Mouse (Mus musculus) left cerebral cortex, postnatal 36 days (tissue): ENCODE data around the gene Ehhadh. TPM values are rescaled to one million over a fixed set of nuclear protein-coding genes. Genes with fewer than 3 reads are reported as not detected.
"Not testable (repeated sequence)": the region's sequence is repeated elsewhere in the genome, so short reads cannot be mapped to it uniquely, and the experiment has no call there.

Experiments
- DNase-seq, 2 experiments: peaks; one replicate each; pipeline ENCODE4 v3.0.0; 2021 to 2022; ENCODE audit warnings: low spot score in 2 of 2, mixed read lengths in 1 of 2
- intact Hi-C: fragments of 180-260 bp; cut with DNase I; formaldehyde crosslinking; loops from one replicate; pipeline ENCODE4 v1.15.1; 2025
- total RNA-seq, 2 experiments: library from RNA; stranded (reverse); gene quantifications; 2 replicates each; pipeline ENCODE4 v1.2.3; 2021

Gene Ehhadh
- total RNA-seq, result 1 to 10 TPM; 1.9 to 2.0 TPM

DNA sequence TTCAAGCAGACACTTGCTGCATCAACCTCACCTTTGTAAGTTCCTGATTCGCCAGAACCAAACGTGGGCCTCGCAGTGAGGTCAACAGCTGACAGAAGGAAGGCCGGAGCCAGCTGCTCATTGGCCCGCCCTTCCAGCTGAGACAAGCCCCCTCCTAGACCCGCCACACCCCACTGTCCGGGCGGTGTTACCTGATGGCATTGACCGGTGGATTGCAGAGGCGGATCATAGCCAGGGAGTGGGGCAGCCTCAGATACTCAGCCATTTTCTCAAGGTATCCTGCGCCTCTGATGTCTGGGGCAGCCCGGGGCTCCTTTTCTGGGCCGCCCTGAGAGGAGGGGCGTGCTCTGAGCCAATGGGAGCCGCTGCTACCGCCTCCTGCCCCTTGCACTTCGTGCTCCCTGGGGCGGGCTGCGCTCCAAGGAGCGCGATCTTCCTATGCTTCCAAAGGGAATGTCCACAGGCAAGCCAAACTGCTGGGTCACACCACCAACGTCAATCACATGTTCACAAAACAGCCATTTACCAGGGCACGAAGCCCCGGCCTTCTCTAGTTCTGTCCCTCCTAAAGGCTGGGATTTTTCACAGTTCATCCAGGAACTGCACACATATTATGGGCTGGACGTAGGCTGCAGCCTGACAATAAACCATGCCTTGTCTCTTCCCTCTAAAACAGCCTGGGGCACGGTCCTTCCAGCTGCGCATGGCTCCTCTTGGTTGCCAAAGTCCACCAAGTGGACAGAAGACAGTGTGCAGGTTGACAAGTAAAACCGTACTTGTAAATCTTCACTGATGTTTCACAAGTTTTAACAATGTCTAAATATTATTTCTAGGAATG lies at the start of gene Ehhadh:
TSS of gene Ehhadh (minus strand) at position 292 of the 838 bp plus-strand sequence.
- peak; percentile 18 to 30 for DNase-seq
- intact Hi-C loops, result no loop called here

DNA sequence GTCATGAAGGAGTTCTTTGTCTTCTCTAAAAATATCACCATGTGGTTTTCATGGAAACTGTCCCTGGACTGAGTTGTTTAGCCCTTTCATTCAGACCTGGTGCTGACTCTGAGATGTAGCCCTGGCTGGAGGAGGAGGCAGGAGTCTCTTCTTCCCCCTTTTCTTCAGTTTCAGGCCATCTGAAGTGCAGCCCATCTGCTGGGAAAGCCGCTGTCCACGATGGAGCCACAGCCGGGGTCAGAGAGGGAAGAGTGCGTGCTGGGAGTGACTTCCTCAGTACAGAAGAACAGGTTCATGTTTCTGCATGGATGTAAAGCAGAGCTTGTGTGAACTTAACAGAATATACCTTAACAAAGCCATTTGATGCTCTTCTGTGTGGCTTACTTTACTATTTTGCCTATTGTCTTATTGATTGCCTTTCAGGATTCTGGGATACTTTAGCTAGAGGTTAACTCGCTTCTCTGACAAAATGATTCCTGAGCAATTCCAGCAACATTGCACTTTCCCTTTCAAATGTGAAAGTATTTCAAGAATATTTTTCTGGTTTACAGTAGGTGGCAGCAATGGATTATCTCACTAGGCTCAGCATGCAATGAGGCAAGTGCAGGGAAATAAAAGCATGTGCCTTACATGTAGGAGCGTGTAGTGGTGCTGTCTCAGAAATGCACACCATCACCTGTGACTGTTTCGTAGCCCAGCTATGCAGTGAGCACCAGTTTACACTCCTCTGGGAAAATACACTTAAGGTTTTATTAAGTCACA lies 48.9 kb upstream of the Ehhadh start:
- no peak for DNase-seq
- intact Hi-C loops, result loop anchor here (5.0 kb wide), 1 partner anchor 186 kb away; no protein-coding TSS in a partner anchor

DNA sequence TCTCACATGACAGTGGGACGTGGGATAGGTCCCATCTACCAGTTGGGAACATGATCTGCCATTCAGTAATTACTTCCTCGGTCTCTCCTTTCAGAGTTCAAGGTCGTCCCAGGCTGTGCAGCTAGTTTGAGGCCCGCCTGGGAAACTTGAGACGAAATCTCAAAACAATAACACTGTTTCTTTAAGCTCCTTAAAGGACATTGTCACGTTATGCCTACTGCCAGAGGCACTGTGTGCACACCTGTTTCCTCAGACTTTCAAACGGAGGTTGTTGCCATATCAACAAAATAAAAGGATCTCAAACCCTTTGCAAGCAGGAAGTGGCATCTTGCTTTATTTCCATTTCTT lies 48.0 kb upstream of the Ehhadh start:
- DNase-seq, result no peak
- intact Hi-C loops, result loop anchor here (5.0 kb wide), 1 partner anchor 187 kb away; no protein-coding TSS in a partner anchor

DNA sequence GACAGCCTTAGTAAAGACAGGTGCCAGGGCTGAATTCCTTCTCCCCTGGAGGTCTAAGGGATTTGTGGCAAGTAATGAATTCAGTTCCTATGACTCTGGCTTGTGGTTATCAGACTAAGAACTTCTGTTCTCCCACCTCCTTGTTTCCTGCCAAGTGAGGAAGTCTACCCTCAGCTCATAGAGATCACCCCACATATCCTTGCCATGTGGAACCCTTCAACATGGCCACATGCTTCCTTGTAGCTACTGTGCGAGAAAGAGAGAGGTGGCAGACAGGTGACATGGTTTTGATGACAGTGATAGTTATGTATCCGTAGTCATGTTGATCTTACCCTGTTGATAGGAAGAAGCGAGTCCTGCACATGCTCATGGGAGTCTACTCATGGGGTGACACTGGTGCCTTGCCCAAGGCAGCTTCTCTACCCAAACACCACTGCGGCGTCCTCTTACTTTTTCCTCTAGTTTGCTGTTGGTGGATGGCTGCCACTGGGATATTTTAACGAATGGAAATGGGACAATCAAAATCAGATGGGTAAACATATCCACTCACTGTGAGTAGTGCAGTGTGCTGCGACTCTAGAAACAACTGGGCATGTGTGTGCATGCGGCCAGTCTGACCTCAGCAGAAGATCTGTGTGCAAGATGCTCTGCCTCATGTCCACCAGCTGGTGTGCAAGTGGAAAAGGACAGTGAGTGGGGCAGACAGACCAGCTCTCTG lies 47.4 kb upstream of the Ehhadh start:
- intact Hi-C loops, result loop anchor here (5.0 kb wide), 1 partner anchor 187 kb away; no protein-coding TSS in a partner anchor
- no peak for DNase-seq

DNA sequence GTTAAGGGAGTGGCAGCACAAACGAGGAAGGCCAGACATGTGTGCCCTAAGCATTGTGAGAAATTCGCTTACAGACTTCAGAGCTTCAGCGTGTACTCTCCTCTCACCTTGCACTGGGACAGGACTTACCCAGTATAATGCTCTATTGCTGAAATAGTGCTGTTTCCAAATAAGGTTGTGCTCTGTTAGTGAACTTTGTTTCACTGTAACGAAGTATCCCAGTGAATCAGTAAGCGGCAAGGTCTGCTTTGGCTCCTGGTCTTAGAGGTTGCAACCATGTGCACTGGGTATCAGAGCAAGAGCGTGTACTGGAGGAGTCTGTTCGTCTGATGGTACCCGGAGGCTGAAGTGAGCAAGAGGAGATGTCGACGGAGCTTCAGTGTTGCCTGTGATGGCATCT lies 46.4 kb upstream of the Ehhadh start:
- no peak for DNase-seq
- intact Hi-C loops, result no loop called here

DNA sequence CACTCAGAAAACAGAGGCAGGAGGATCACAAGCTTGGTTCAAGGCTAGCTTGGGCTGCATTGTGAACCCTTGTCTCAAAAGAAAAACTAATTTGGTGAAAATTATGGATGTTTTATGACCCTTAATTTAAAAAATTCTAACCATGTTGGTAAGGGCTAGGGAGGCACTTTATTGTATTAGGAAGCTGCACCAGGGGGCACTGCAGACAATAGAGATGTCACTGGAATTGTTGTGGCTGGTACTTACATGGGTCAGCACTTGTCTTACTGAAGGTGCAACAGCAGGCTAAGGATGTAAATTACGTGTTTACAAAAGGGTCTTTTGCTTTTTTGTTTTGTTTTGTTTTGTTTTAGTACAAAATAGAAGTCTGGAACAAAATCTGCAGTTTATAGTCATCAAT lies 45.9 kb upstream of the Ehhadh start:
- intact Hi-C loops, result no loop called here
- no peak for DNase-seq

DNA sequence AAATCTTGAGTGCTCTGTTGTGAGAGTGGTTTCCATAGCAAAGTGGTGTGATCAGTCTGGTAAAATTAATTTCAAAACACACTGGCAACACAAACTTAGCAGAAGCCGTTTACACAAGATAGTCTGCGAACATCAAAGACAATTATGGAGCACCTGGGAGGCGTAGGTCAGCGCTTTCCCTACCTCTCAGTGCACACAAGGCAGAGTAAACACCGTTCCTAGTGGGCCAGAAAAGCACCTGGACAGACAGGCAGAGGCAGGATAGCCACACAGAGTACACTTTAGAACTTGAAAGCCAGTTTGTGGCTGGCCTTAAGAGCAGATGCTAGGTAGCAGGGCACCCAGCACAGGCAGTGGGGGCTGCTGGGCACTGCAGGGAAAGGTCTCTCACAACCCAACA lies 44.2 kb upstream of the Ehhadh start:
- intact Hi-C loops, result no loop called here

DNA sequence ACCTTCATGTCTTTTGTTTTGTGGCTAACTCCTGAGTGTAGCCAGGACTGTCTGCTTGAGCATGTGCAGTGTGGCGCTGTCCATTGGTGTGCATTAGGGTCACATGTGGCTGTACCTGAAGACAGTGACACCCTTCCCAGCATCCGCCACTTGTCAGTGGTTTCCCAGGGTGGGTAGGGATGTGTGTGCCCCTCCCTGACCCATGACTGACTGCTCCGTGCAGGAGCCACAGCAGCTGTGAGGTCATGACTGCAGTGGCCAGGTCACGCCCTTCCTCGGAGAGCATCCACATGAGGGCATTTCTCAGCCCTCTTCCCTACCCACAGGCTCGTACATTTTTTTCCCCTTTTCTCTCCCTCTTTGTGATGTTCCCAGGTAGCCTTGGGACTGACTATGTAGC lies 43.2 kb upstream of the Ehhadh start:
- intact Hi-C loops, result no loop called here
- no peak for DNase-seq

More for the DNA sequence above, 44.2 kb upstream of the Ehhadh start:
- DNase-seq, result no peak

DNA sequence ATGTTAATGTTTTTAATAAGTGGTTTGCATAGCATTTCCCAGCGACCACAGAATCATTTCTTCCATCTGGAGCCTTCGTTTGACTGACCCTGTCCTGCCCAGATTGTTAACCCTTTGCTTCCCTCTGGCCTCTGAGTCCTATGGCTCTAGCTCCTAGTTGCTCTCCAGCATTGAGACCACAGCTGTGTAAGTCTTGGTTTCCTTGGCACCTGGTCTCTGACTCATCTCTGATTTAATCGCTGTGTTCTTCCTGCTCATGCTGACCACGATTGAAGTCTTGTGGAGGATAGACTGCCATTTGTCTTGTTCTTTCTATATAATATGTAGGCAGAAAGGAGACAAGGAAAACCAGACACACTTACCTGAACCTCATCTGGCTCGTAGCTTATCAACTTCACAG lies 42.1 kb upstream of the Ehhadh start:
- intact Hi-C loops, result no loop called here
- no peak for DNase-seq

DNA sequence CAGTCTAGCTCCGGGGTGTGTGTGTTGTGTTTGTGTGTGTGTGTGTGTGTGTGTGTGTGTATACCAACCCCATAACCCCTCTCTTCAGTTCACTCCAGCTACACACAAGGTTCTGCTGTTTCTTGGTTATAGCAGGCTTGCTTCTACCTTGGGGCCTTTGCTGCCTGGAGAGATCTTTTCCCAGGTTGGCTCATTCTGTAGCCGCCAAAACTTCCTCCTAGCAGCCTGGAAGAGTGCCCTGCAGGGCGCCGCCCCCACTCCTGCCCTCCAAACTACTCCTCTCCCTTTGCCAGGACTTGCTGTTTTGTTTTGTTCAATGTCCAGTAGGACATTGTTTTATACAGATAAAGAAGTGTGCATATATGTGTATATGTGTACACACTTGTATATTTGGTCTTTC lies 40.0 kb upstream of the Ehhadh start:
- no peak for DNase-seq
- intact Hi-C loops, result no loop called here

DNA sequence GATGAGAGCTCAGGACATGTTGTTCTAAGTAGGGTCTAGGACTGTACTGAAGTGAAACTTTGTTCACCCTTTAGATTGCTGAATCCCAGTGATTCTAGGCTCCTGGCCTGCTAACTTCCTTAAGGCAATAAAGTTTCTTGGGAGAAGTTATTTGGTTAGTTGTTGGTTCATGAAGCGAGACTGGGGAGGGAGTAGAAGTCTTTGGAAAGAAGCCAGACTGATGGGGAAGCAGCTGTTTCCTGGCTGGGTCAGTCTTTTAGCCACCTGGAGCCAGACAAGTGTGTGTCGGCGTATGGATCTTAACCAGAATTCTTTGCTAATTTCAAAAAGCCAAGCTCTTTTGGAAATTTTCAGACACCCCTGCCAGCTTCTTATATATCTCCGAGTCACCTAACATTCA lies 39.5 kb upstream of the Ehhadh start:
- DNase-seq, result no peak
- intact Hi-C loops, result no loop called here

DNA sequence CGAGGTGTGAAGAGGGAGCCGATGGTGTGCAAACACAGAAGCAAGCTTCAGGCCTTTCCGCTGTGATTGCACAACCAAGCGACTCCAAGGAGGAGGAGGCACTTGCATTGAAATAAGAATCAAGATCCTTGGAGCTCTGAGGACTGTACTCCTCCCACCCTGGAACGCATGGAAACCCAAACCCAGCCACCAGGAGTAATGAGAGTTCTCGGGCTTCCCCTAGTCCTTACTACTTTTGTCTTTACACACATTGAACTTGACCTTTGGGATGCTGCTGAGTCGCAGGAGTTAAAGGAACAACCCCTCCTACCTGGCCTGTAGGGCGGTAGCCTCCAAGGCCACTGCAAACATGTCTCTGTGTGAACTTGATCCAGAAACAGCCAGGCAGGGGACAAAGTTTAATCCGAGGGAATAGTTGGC lies 38.0 kb upstream of the Ehhadh start:
- intact Hi-C loops, result no loop called here
- DNase-seq, result no peak

DNA sequence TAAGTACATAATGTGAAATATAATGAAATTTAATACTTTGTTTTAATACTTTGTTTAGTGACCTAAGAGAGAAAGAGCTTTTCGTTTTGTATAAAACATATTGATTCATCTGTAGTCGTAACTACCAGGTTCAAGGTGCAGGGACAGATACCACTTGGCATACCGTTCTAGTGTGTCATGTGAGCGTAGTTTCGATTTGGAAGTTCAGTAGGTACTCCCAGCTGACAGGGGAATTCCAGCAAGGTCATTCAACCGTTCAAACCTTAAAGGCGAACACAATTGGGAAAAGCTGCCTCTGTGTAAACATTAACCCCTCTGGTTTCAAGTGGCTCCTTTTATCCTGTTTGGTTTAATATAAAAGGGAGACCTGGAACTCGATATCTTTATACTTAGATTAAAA lies 31.0 kb upstream of the Ehhadh start:
- intact Hi-C loops, result loop anchor here (10.0 kb wide), 1 partner anchor 334 kb away; no protein-coding TSS in a partner anchor
- no peak for DNase-seq

DNA sequence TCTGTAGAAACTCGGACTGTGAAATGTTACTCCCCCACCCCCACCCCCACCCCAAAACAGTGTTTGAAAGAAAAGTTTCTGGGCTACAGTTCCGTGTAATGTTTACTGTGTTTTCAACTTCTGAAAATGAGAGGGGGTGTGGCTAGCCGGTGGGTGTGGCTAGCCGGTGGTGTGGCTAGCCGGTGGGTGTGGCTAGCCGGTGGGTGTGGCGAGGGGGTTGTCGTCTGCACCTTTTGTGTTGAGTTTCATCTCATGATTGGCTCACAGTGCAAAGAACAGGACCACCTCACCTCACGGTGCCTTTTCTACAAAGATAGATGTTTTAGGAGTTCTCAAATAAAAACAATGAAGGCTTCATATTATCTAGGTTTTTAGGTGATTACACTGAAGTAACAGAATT lies 30.5 kb upstream of the Ehhadh start:
- no peak for DNase-seq
- intact Hi-C loops, result loop anchor here (10.0 kb wide), 1 partner anchor 333 kb away; no protein-coding TSS in a partner anchor

DNA sequence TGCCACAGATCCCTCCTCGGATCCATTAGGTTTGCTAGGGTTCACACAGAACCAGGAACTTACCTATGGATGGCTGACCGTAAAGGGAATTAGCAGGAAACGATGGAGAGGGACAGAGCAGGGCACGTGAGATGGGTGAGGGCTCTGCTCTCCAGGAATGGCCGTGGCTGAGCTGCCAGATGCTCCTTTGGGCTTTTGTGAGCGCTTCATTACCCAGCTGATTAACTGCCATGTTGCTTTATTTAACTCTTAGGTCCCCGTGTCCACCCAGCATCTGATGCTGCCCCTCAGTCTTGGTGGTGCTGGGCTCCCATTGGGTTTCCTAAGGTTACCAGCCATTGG lies 28.0 kb upstream of the Ehhadh start:
- intact Hi-C loops, result loop anchor here (1.0 to 10.0 kb wide), 2 partner anchors 46 to 331 kb away; no protein-coding TSS in a partner anchor
- no peak for DNase-seq

DNA sequence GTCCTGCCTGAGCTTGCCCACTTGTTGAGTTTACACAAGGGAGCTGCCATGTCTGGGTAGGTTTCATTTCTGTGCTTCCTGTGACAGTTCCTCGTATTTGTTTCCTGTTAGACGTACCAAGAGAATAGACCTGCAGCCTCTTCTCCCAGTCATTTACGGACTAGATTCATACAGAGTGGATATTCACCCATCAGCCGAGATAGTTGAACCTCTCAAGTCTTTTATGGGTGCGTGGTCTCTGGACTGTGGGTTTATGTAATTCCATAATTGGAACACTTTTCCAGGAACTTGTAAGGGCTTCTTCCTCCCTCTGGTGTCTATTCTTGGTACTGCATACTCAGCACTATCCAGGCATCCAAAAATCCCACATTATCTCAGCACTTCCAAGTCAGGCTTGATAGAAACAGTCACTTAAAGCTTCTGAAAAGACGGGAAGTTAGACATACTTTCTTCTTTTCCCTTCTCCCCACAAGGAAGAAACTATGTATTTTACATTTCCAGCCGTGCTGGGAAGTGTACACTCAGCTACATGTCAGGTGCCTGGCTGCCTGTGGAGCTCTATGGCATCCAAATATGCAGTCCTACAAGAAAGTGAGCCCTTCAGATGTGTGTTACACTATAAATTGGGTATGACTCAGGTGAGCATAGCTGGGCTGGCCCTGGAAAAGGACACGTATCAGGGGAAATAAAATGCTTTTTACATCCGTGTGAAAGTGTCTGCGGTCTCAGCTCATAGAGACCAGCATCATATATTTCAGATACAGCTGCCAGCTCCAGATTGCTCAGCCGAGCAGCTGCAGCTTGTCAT lies 27.5 kb upstream of the Ehhadh start:
- peak; percentile 26 to 52 for DNase-seq
- intact Hi-C loops, result loop anchor here (1.0 to 10.0 kb wide), 2 partner anchors 46 to 330 kb away; no protein-coding TSS in a partner anchor

DNA sequence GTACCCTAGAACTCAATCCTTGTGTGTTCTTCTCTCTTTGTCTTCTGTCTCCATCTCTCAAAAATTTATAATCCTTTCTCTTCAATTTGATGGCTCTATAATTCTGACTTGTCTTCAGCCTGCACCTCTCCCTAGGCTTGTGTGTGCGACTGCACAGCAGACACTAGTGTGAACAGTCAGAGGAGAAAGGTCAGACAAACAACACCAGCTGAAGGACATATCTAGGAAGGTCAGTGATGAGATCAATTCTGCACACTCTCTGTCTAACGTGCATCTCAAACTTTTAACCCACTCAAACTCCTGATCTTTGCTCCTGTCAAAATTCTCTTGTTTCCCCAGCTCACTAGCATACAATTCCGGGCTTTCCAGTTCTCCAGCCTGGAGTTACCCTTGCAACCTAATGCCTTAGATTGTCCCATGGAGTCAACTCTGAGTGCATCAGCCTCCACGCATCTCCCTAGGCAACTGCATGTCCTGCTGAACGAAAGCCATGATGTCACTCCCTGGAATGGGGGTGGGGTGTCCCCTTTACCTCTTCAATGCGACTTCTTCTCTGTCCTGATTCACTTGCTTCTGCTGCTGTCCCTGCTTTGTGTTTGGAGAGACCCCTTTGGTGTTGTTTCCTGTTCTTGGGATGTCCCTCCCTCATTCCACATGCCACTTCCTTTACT lies 25.7 kb upstream of the Ehhadh start:
- no peak for DNase-seq
- intact Hi-C loops, result loop anchor here (10.0 kb wide), 1 partner anchor 328 kb away; no protein-coding TSS in a partner anchor

DNA sequence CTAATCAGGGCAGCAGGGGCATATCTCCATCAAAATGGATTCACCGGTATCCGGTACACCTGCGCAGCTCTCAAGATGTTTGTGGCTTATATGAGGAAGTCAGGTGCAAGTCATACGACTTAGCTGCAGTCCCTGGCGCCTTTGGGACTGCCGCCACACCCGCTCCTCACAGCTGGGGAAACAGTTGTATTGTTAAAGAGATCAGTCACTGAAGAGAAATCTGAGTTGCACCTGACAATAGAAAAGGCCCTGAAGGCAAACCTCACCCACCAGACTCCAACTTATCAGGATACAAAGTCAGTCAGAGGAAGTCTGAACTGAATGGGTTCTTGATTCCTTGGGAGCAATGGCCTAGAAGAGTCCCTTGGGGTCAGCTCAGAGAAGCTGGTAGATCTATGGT lies 20.2 kb upstream of the Ehhadh start:
- DNase-seq, intact Hi-C loops: not testable (repeated sequence)

DNA sequence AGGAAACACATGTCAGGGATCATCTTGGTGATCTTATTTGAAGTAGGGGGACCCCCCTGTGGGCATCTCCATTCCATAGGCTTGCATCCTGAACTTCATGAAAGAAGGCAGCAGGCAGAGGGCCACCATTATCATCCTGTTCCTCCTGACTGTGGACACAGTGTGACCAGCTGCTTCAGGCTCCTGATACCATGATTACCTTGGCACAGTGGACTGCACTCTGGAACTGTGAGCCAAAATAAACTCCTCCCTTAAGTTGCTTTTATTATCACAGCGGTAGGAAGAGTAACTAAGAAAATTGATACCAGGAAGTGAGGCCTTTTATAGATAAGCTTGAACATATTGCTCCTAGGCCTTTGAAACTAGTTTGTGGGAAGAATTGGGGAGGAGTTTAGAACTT lies 19.3 kb upstream of the Ehhadh start:
- intact Hi-C loops, result no loop called here
- DNase-seq, result no peak
